Mouse (Mus musculus) ES-CJ7 (cell line): ENCODE data around the gene Golph3.
A peak's percentile ranks its signal among the peaks of the same experiment; 100 is the strongest.

ENCODE experiments used
- DNase-seq: peaks from one replicate; pipeline ENCODE4 v3.0.0; 2011; ENCODE audit warnings: low read depth, low spot score

The Golph3 gene

DNA sequence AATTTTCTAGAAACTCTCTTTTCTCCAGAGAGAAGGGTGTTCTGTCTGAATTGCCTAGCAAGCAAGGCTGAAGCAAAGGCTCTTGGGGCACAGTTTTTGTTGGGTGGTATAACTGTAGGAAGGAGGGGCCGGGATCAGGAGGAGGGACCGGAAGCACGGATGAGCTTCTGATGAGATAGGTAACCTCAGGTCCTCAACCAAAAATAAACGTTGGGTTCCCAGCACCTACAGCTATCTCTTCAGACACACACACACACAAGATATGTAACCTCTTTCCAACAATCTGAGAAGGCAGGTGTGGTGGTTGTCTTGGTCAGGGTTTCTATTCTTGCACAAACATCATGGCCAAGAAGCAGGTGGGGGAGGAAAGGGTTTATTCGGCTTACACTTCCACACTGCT is 4.0 kb upstream of the Golph3 start:
- no peak for DNase-seq

GRCm38 (mm10) chr15:12318451-12318850 is 2.8 kb upstream of the Golph3 start:
- no peak for DNase-seq

- DNase-seq, result no peak
Measured at GRCm38 (mm10) chr15:12319889-12320288, 1.4 kb upstream of the Golph3 start.

GRCm38 (mm10) chr15:12320441-12321090 is 684 bp upstream of the Golph3 start:
- no peak for DNase-seq

GRCm38 (mm10) chr15:12321788-12322621 is 755 bp downstream of the Golph3 start, which contains the start of gene 1810049J17Rik:
TSS of gene 1810049J17Rik (minus strand) at chr15:12321899.
- DNase-seq, result peak; percentile 46

DNA sequence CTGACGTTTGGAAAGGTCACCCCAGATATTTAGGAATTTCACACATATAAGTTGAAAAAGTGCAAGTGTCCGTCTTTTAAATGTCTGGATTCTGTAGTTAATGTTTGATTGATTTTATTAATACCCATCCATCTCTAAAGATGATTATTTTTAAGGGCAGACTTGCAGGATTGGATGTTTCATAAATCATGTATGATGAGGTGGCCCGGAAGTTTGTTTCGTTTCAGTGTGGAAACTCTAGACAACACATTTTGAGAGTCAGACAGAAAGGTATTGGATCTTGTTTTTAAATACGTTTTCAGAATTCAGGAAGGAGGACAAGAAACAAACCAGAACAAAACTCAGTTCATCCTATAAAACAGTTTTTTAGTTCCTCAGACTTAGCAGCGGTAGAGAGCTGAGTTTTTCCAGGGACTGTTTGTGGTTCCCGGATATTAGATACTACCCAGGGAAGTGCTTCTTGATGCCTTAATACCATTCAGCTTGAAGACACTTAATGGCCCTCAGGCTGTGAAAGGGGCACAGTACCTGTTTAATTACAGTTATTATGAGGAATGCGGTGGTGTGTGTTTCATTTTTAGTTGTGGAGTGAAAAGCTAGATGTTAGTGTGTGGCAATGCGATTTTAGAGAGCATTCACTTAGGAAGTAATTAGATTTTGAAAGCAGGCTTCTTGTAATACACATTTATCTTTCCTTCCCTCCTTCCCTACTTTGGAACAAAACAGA is 1.6 kb downstream of the Golph3 start:
- no peak for DNase-seq

- no peak for DNase-seq
Measured at GRCm38 (mm10) chr15:12324326-12324725, 3.1 kb downstream of the Golph3 start.

DNA sequence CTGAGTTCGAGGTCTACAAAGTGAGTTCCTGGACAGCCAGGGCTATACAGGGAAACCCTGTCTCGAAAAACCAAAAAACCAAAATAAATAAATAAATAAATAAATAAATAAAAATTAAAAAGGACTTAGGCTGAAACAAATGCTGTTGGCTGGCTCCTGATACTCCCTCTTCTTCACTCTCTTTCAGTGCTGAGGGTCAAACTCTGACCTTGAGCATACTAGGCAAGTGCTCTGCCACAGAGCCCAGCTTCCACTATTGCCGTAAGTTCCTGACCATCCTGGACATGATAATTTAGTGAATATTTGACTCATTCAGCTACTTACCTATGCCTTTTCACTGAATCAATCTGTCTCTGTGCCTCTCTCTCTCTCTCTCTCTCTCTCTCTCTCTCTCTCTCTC is 9.1 kb downstream of the Golph3 start:
- DNase-seq, result no peak

GRCm38 (mm10) chr15:12330892-12331291 is 9.6 kb downstream of the Golph3 start:
- DNase-seq, result no peak

GRCm38 (mm10) chr15:12331300-12331699 is 10.1 kb downstream of the Golph3 start:
- DNase-seq, result no peak

- DNase-seq, result no peak
Measured at GRCm38 (mm10) chr15:12334381-12334780, 13.1 kb downstream of the Golph3 start.

DNA sequence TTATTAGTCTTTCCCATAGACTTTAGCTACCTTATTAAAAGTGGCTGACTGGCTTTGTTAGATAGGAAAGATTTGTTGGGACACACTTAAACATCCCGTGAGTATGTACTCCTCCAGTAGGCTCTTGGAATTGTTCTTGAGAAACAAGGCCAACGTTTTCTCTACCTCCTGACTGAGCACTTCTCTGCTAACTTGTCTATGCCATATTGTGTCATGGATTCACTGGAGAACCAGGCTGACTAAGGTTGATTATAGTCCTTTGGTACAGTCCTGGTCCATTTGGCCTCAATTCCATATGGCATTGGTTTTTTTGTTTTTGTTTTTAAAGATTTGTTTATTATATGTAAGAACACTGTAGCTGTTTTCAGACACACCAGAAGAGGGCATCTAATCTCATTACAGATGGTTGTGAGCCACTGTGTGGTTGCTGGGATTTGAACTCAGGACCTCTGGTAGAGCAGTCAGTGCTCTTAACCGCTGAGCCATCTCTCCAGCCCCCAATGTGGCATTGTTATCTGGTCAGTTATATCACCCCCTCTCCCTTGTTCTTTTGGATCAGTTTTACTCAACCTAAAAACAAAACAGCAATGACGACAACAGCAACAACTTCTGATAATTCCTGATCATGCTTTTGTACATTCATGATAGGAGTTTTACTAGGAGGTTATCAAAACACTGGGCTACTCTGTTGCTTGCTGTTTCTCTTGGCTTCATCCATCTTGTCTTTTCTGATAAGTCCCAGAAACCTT is 16.0 kb downstream of the Golph3 start:
- no peak for DNase-seq

GRCm38 (mm10) chr15:12337779-12338137 is 16.5 kb downstream of the Golph3 start:
- no peak for DNase-seq

DNA sequence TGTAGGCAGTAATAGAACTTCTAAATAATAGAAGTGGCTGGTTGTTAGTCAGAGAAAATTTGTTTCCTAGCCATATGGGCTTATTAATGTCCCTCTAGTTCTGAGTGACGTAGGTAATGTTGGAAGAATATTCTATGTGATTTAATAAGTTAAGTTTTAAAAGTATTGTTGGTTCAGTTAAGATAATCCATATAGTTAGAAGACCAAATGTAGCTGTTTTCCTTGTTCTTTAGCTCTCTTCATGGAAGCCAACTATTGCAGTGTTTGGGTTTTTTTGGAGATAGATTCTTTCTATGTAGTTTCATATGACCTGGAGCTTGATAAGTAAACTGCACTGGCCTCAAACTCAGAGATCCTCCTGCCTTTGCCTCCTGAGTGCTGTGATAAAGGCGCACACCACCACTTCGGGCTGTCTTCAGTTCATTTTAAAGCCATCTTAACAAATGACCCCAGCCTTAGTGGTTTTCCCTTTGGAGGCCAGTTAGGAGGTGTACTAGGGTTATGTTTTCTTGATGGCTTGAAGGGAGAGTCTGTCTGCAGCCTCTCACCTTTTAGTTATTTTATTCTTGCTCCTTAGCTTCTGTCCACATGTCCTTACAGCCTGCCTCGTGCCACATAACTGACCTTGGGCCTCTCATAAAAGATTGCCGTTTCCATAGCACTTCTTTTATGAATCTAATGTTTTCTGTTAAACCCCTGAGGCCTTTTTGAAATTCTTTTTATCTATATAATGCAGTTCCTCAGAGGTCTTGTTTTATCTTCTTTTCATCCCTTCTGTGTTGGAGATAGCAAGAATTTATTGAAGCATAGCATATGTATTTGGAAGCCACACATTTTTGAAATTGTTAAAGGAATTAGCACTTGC is 19.5 kb downstream of the Golph3 start:
- DNase-seq, result no peak

DNA sequence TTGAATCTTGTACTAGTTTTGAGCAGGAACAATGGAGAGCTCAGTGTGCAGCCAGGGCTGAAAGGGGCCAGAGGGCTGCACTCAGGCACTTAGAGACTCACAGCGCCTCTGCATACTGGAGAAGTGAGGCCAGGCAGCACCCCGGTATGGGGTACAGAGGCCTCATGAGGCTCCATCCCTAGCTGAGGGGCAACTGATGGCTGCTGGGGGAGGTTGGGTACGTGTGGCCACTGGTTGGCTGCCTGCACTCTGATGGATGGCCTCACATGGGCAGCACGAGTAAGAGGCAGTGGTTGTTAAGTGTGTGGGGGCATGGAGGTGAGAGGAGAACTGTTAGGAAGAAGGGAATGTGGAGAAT is 20.1 kb downstream of the Golph3 start:
- no peak for DNase-seq

DNA sequence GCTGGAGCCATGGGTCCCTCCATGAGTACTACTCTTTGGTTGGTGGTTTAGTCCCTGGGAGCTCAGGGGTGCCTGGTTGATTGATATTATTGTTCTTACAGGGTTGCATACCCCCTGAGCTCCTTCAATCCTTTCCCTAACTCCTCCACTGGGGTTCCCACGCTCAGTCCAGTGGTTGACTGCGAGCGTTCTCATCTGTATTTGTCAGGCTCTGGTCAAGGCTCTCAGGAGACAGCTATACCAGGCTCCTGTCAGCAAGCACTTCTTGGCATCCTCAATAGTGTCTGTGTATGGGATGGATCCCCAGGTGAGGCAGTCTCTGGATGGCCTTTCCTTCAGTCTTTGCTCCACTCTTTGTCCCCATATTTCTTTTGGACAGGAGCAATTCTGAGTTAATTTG is 25.7 kb downstream of the Golph3 start:
- no peak for DNase-seq

DNA sequence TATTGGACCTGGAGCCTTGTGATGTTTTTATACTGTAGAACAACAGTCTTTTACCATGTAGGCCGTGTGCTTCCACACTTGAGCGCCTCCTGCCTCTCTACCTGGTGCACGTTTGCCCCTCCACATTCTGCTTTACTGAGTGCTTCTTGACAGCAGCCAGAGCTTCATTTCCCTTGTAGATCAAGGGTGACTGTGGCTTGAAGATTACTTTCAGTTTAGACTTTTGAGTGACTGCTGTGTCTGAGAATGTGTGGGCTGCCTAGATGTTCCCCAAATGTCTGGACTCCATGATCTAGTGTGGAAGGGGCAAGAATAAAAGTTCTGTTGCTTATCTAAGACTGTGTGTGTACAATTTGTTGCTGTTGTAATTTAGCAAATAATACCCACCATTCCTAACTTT is 27.7 kb downstream of the Golph3 start:
- DNase-seq, result no peak

GRCm38 (mm10) chr15:12349840-12350239 is 28.6 kb downstream of the Golph3 start:
- no peak for DNase-seq

DNA sequence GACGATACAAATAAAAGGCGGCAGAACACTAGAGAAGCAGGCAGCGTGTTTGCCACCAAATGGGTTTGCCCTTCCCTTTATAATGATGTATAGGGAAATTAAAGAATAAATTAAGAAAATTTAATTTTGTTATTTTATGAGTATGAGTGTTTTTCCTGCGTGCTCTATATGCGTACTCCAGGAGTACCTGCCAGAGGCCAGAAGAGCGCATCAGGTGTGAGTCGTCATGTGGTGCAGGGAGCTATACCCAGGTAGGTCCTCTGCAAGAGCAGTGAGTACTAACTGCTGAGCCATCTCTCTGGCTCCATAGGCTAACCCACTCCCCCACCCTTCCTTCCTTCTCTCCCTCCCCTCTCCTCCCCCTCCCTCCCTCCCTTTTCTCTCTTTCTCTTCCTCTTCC is 30.2 kb downstream of the Golph3 start:
- DNase-seq, result no peak

GRCm38 (mm10) chr15:12354281-12354810 is 33.1 kb downstream of the Golph3 start:
- DNase-seq, result peak; percentile 21

- DNase-seq, result no peak
Measured at GRCm38 (mm10) chr15:12355261-12355660, 34.0 kb downstream of the Golph3 start.
